Mouse (Mus musculus): Measurements from ENCODE around the gene Abcb8.

GRCm38 (mm10) chr5:24378700-24379099 lies 14.8 kb upstream of the Abcb8 start:
- TF ChIP-seq EP300 (IDR thresholded peaks at IDR 0.05; ENCODE audit: low read depth) (no peak), CTCF (IDR thresholded peaks at IDR 0.05; ENCODE audit: low read depth) (no peak)

Measured in liver, embryonic 14.5 days (tissue).